ENCODE assay signal across 8 mouse cellular contexts in genomic region chr11:76450202-76450561, GRCm38 (mm10). TPM values are rescaled to one million over a fixed set of nuclear protein-coding genes. Genes with fewer than 3 reads are reported as not detected.
DNase-seq lines count a peak whose midpoint lies in the region; ATAC-seq and TF ChIP-seq lines count a peak whose summit lies in the region.
"Had no signal": no experiment of that assay in that cellular context is flagged by ENCODE, and none has a peak within 500 bp of the region (broad histone marks: within the 10 kb centered on the region; RNA-seq: fewer than 3 reads in every experiment).

No protein-coding gene starts in this region.

- H3K27me3 ChIP-seq in forebrain, embryonic 12.5 days = no peaks in the 10 kb centered on the region
- H3K27me3 ChIP-seq in limb, embryonic 10.5 days (ENCODE audit: low read depth, poor library complexity, severe bottlenecking) = no peaks in the 10 kb centered on the region
- H3K27me3 ChIP-seq in lung, postnatal 0 days (replicated peaks; ENCODE audit: insufficient read depth, low read length) = no peaks in the 10 kb centered on the region
- H3K27me3 ChIP-seq: lung, embryonic 15.5 days had no signal

- peaks cover 39% of the 10 kb centered on the region for H3K36me3 ChIP-seq in forebrain, embryonic 12.5 days (replicated peaks)
- peaks cover 59% of the 10 kb centered on the region for H3K36me3 ChIP-seq in limb, embryonic 10.5 days
- H3K36me3 ChIP-seq in lung, postnatal 0 days (ENCODE audit: insufficient read depth, low read length) = peaks cover 18% of the 10 kb centered on the region; the same call in 1 of the 2 replicates

- DNase-seq in left cerebral cortex, postnatal 25 days (ENCODE audit: low spot score in 2 of 2) = peak; percentile 59 to 71
- no peak for DNase-seq in left cerebral cortex, adult 18-20 months (ENCODE audit: low spot score in 2 of 2)
- no peak for DNase-seq in limb, embryonic 10.5 days (ENCODE audit: low spot score)
- peak; percentile 43 for DNase-seq in retina, embryonic 14.5 days (ENCODE audit: low spot score)
- DNase-seq in spleen, postnatal 36 days (ENCODE audit: low spot score in 2 of 2) = no peak
- no peak for DNase-seq in lung, postnatal 0 days (ENCODE audit: low spot score)

- TF ChIP-seq EP300 in lung, postnatal 0 days (IDR thresholded peaks at IDR 0.05) = no peak

- peak overlapping the region; percentile 27 for H3K4me2 ChIP-seq in forebrain, embryonic 12.5 days
- no peak overlapping the region for H3K4me2 ChIP-seq in lung, postnatal 0 days (replicated peaks; ENCODE audit: low read depth, low read length)
- H3K4me2 ChIP-seq: lung, embryonic 15.5 days had no signal

- 3% methylated on average over 3 of the region's 3 CpGs for WGBS in forebrain, embryonic 12.5 days
- whole genome bisulfite sequencing in limb, embryonic 10.5 days = 50% methylated on average over 3 of the region's 3 CpGs
- 50% methylated on average over 3 of the region's 3 CpGs for WGBS in lung, postnatal 0 days

- peak; percentile 89 for ATAC-seq in forebrain, embryonic 12.5 days (ENCODE audit: low FRiP score)
- ATAC-seq in lung, postnatal 0 days = no peak

- peaks cover 62% of the 10 kb centered on the region for H3K4me1 ChIP-seq in forebrain, embryonic 12.5 days
- peaks cover 61% of the 10 kb centered on the region for H3K4me1 ChIP-seq in limb, embryonic 10.5 days
- no peaks in the 10 kb centered on the region for H3K4me1 ChIP-seq in lung, postnatal 0 days (ENCODE audit: insufficient read depth, low read depth, low read length)

- H3K4me3 ChIP-seq in forebrain, embryonic 12.5 days (replicated peaks) = no peak overlapping the region
- H3K4me3 ChIP-seq in limb, embryonic 10.5 days = 0 out of 2 replicates have a peak overlapping the region, but pooled peaks have one; percentile 4
- no peak overlapping the region for H3K4me3 ChIP-seq in lung, postnatal 0 days (ENCODE audit: low read depth, low read length)
- H3K4me3 ChIP-seq: lung, embryonic 15.5 days had no signal

- H3K9ac ChIP-seq in forebrain, embryonic 12.5 days = peak overlapping the region; percentile 40
- no peak overlapping the region for H3K9ac ChIP-seq in lung, postnatal 0 days (replicated peaks; ENCODE audit: low read depth)
- H3K9ac ChIP-seq: lung, embryonic 15.5 days had no signal

- peak overlapping the region; percentile 96 for H3K27ac ChIP-seq in forebrain, embryonic 12.5 days
- peak overlapping the region; percentile 86 for H3K27ac ChIP-seq in limb, embryonic 10.5 days
- H3K27ac ChIP-seq in lung, postnatal 0 days (ENCODE audit: low read length) = no peak overlapping the region

- no peak for TF ChIP-seq CTCF in lung, postnatal 0 days (IDR thresholded peaks at IDR 0.05)

- intact Hi-C loops in left cerebral cortex, postnatal 25 days (cut with DNase I) = loop anchor here (10.0 kb wide), 1 partner anchor 125 kb away; no protein-coding TSS in a partner anchor

- no peaks in the 10 kb centered on the region for H3K9me3 ChIP-seq in forebrain, embryonic 12.5 days
- H3K9me3 ChIP-seq in limb, embryonic 10.5 days (replicated peaks) = no peaks in the 10 kb centered on the region
- no peaks in the 10 kb centered on the region for H3K9me3 ChIP-seq in lung, postnatal 0 days (ENCODE audit: low read length)
- H3K9me3 ChIP-seq: lung, embryonic 15.5 days had no signal

RNA-seq across cellular contexts. Expression of gene Timm22, which starts 43.4 kb away (rescaled TPM):
- total RNA-seq in left cerebral cortex, postnatal 25 days (2021) = 10 to 100 TPM; 36.3 to 37.3 TPM
- total RNA-seq in left cerebral cortex, adult 18-20 months (2021) = 10 to 100 TPM; 38.0 to 38.2 TPM
- polyA plus RNA-seq in forebrain, embryonic 12.5 days (2016; fragmentation: Nextera tagmentation; extraction: Ambion mirVana) = 103 and 109 TPM in 2 replicates
- polyA plus RNA-seq in limb, embryonic 10.5 days (2016; fragmentation: Nextera tagmentation; extraction: Ambion mirVana) = 144 and 147 TPM in 2 replicates
- 64.4 and 81.7 TPM in 2 replicates for polyA plus RNA-seq in lung, postnatal 0 days (2015; fragmentation: Nextera tagmentation; extraction: Ambion mirVana)

RNA-seq across cellular contexts. Expression of gene Nxn, which starts 51.2 kb away (rescaled TPM):
- 10 to 100 TPM; 10.3 to 11.5 TPM for total RNA-seq in left cerebral cortex, postnatal 25 days (2021)
- total RNA-seq in left cerebral cortex, adult 18-20 months (2021) = 10 to 100 TPM in 1 of 2 experiments, 1 to 10 TPM in 1; 8.7 to 11.9 TPM
- 48.4 and 58.6 TPM in 2 replicates for polyA plus RNA-seq in forebrain, embryonic 12.5 days (2016; fragmentation: Nextera tagmentation; extraction: Ambion mirVana)
- 53.3 and 55.7 TPM in 2 replicates for polyA plus RNA-seq in limb, embryonic 10.5 days (2016; fragmentation: Nextera tagmentation; extraction: Ambion mirVana)
- 11.7 and 11.9 TPM in 2 replicates for polyA plus RNA-seq in lung, postnatal 0 days (2015; fragmentation: Nextera tagmentation; extraction: Ambion mirVana)

Comparison
In these comparisons a context has a peak if more than half of its experiments do, and no peak if none do; other contexts are left out.
1. DNase-seq: peak in left cerebral cortex, postnatal 25 days (2 of 2) and retina, embryonic 14.5 days (single experiment); none in left cerebral cortex, adult 18-20 months (0 of 2), limb, embryonic 10.5 days (single experiment), spleen, postnatal 36 days (0 of 2) and lung, postnatal 0 days (single experiment).